Mouse (Mus musculus): ENCODE data around the gene Tspan9. TPM values are rescaled to one million over a fixed set of nuclear protein-coding genes. Genes with fewer than 3 reads are reported as not detected.
A peak's percentile ranks its signal among the peaks of the same experiment; 100 is the strongest.

Tspan9 gene
- polyA plus RNA-seq, 1 experiment from 2014 or later, result 100 TPM

DNA sequence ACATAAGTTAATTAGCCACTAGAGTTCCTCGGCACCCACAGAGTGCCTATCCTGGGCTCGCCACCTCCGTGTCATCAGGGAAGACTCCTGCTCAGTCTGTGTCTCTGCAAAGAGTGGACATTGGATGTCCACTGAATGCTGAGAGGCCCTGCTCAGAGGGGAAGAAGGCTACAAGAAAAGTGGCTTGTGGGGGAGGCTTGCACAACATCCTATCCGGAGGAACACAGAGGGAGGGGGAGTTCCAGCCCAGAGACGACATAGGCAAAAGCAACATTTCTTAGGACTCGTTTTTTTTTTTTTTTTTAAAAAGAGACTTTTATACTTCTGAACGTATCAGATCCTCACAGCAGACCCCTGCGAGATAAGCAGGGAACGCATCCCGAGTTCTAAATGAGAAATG, 98.7 kb downstream of the Tspan9 start:
- Histone ChIP-seq H3K9ac (ENCODE audit: low read depth, low read length) (no peak overlapping the region), H3K4me1 (ENCODE audit: control insufficient read depth, insufficient read depth, low read length) (peaks cover 42% of the 10 kb centered on the region), H3K27ac (ENCODE audit: low read depth, low read length) (no peak overlapping the region; the same call in 1 of the 2 replicates), H3K9me3 (ENCODE audit: control insufficient read depth, low read length) (no peaks in the 10 kb centered on the region), H3K4me3 (ENCODE audit: low read length) (no peak overlapping the region), H3K36me3 (ENCODE audit: control insufficient read depth, insufficient read depth, low read length) (no peaks in the 10 kb centered on the region), H3K4me2 (replicated peaks; ENCODE audit: low read depth, low read length) (no peak overlapping the region), H3K27me3 (ENCODE audit: control insufficient read depth, insufficient read depth, low read length) (no peaks in the 10 kb centered on the region)
- WGBS, result 40% methylated on average over 10 of the region's 10 CpGs
- ATAC-seq (ENCODE audit: low FRiP score, low TSS enrichment), result no peak

DNA sequence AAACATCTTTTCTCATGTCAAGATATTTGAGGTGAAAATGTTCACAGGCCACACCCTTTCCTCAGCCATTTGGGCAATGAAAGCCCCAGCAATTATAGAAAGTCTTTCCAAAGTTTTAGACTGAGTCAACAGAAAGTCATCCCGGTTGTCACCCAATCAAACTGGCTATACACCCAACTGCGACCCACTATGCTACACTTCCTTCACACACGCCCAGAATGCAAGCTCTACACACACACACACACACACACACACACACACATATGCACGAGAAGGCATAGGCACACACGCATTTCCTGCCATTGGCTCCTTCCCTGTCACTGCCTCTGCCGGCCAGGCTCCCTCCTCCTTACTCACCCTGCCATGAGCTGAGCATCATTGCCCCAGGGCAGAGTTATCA, 99.9 kb downstream of the Tspan9 start:
- Histone ChIP-seq H3K4me1 (ENCODE audit: control insufficient read depth, insufficient read depth, low read length) (peaks cover 42% of the 10 kb centered on the region), H3K27ac (ENCODE audit: low read depth, low read length) (no peak overlapping the region), H3K27me3 (ENCODE audit: control insufficient read depth, insufficient read depth, low read length) (no peaks in the 10 kb centered on the region), H3K9ac (ENCODE audit: low read depth, low read length) (no peak overlapping the region), H3K4me2 (replicated peaks; ENCODE audit: low read depth, low read length) (no peak overlapping the region), H3K36me3 (ENCODE audit: control insufficient read depth, insufficient read depth, low read length) (no peaks in the 10 kb centered on the region), H3K9me3 (ENCODE audit: control insufficient read depth, low read length) (no peaks in the 10 kb centered on the region), H3K4me3 (ENCODE audit: low read length) (no peak overlapping the region)
- WGBS, result 75% methylated on average over 6 of the region's 6 CpGs
- ATAC-seq (ENCODE audit: low FRiP score, low TSS enrichment), result no peak

DNA sequence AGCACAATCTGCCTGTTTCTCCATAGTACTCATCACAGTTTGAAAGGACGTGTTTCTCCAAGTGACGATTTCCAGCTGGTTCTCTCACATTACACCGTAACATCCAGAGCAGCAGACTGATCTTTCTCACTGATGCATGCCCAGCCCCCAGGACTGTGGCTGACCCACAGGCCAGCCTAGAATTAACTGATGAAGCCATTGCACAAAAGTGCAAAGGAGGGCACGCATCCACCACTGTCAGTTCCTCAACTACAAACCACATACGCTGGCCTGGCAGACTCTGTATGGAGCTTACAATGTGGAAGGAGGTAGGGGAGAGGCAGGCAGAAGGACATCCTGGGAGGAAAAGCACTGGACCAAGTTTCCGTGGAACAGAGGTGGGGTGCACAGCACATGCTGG, 101.6 kb downstream of the Tspan9 start:
- Histone ChIP-seq H3K27ac (ENCODE audit: low read depth, low read length) (no peak overlapping the region), H3K9me3 (ENCODE audit: control insufficient read depth, low read length) (no peaks in the 10 kb centered on the region), H3K4me2 (replicated peaks; ENCODE audit: low read depth, low read length) (no peak overlapping the region), H3K36me3 (ENCODE audit: control insufficient read depth, insufficient read depth, low read length) (no peaks in the 10 kb centered on the region), H3K27me3 (ENCODE audit: control insufficient read depth, insufficient read depth, low read length) (no peaks in the 10 kb centered on the region), H3K9ac (ENCODE audit: low read depth, low read length) (no peak overlapping the region; the same call in 1 of the 2 replicates), H3K4me3 (ENCODE audit: low read length) (no peak overlapping the region), H3K4me1 (ENCODE audit: control insufficient read depth, insufficient read depth, low read length) (peaks cover 42% of the 10 kb centered on the region)
- 23% methylated on average over 6 of the region's 6 CpGs for WGBS
- ATAC-seq (ENCODE audit: low FRiP score, low TSS enrichment), result 0 out of 2 replicates have a peak, but pooled peaks have one; percentile 44

DNA sequence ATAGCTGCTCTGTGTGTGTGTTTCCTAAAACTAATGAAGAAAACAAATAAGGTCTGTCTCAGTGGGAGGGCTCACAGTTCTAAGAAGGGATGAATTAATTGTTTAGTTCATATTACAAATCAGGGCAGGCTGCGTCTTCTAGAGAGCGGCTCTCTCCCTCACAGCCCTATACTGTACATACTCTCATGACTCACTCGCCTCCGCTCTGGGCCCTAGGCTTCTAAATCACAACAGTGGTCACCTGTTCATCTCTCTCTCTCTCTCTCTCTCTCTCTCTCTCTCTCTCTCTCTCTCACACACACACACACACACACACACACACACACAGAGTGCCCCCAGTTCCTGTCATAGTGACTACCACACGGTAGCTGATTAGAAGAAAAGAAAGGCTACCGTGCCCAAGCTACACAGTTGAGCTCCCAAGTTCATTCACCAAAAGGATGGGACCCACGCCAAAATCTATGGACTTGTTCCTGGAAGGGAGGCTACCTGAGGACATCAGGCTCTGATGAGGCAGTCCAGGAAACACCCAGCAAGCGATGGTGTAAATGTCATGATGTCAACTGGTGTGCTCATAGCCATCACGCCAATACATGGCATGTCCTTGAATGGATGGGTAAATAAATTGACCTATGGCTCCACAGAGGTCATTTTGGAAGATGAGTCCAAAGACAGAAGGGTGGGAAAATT, 104.2 kb downstream of the Tspan9 start:
- no peak overlapping the region for H3K9ac ChIP-seq (ENCODE audit: low read depth, low read length)
- H3K4me2 ChIP-seq (replicated peaks; ENCODE audit: low read depth, low read length), result no peak overlapping the region
- no peak for ATAC-seq (ENCODE audit: low FRiP score, low TSS enrichment)
- H3K27me3 ChIP-seq (ENCODE audit: control insufficient read depth, insufficient read depth, low read length), result no peaks in the 10 kb centered on the region
- peaks cover 50% of the 10 kb centered on the region for H3K4me1 ChIP-seq (ENCODE audit: control insufficient read depth, insufficient read depth, low read length)
- H3K27ac ChIP-seq (ENCODE audit: low read depth, low read length), result no peak overlapping the region
- no peaks in the 10 kb centered on the region for H3K36me3 ChIP-seq (ENCODE audit: control insufficient read depth, insufficient read depth, low read length)
- no peaks in the 10 kb centered on the region for H3K9me3 ChIP-seq (ENCODE audit: control insufficient read depth, low read length)
- no peak overlapping the region for H3K4me3 ChIP-seq (ENCODE audit: low read length)
- 84% methylated on average over 9 of the region's 9 CpGs for WGBS

DNA sequence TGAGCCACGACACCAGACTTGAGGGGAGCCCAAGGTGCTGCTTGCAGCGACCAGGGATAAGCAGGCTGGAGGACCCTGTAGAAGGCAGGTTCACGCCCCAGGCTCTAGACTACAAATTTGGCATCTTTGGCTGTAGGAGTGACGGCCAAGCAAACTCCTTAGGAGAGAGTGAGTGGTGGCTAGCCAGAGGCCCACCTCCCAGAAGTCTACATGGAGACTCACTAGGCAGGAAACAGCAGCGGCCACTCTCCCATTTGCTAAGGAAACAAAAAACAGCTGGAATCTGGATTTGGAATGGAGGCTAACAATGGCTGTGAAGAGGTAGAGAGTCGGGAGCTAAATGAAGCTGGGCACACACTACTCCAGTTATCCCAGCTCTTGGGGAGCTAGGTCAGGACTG, 104.8 kb downstream of the Tspan9 start:
- no peak for ATAC-seq (ENCODE audit: low FRiP score, low TSS enrichment)
- Histone ChIP-seq H3K9ac (ENCODE audit: low read depth, low read length) (no peak overlapping the region), H3K4me2 (replicated peaks; ENCODE audit: low read depth, low read length) (no peak overlapping the region), H3K4me3 (ENCODE audit: low read length) (no peak overlapping the region), H3K27me3 (ENCODE audit: control insufficient read depth, insufficient read depth, low read length) (0 out of 2 replicates have a peak, but pooled peaks cover under 1% of the 10 kb centered on the region), H3K27ac (ENCODE audit: low read depth, low read length) (no peak overlapping the region), H3K9me3 (ENCODE audit: control insufficient read depth, low read length) (no peaks in the 10 kb centered on the region), H3K4me1 (ENCODE audit: control insufficient read depth, insufficient read depth, low read length) (peaks cover 53% of the 10 kb centered on the region), H3K36me3 (ENCODE audit: control insufficient read depth, insufficient read depth, low read length) (no peaks in the 10 kb centered on the region)
- 57% methylated on average over 6 of the region's 6 CpGs for WGBS

DNA sequence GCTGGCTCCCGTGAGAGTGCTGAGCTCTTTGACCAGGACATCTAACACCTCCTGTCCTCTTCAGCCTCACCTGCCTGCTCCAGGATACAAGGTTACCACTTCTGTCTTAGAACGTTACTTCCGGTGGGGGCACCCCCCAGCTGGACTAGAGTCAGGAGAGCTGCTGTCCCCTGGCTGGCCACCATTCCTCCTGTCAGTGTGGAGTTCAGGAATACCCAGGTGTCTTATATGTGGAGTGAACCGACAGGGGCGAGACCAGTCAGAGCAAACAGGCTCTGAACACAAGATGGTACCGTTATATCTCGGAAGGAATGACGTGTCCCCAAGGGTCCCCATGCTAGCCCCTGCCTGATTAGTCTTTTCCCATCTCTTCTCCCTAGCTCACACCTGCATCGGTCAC, 106.8 kb downstream of the Tspan9 start:
- Histone ChIP-seq H3K27me3 (ENCODE audit: control insufficient read depth, insufficient read depth, low read length) (peaks cover 8% of the 10 kb centered on the region; the same call in 1 of the 2 replicates), H3K4me1 (ENCODE audit: control insufficient read depth, insufficient read depth, low read length) (peaks cover 42% of the 10 kb centered on the region), H3K9me3 (ENCODE audit: control insufficient read depth, low read length) (no peaks in the 10 kb centered on the region), H3K27ac (ENCODE audit: low read depth, low read length) (no peak overlapping the region), H3K4me2 (replicated peaks; ENCODE audit: low read depth, low read length) (no peak overlapping the region), H3K9ac (ENCODE audit: low read depth, low read length) (no peak overlapping the region), H3K4me3 (ENCODE audit: low read length) (no peak overlapping the region), H3K36me3 (ENCODE audit: control insufficient read depth, insufficient read depth, low read length) (no peaks in the 10 kb centered on the region)
- ATAC-seq (ENCODE audit: low FRiP score, low TSS enrichment), result no peak
- WGBS, result 71% methylated on average over 9 of the region's 9 CpGs

DNA sequence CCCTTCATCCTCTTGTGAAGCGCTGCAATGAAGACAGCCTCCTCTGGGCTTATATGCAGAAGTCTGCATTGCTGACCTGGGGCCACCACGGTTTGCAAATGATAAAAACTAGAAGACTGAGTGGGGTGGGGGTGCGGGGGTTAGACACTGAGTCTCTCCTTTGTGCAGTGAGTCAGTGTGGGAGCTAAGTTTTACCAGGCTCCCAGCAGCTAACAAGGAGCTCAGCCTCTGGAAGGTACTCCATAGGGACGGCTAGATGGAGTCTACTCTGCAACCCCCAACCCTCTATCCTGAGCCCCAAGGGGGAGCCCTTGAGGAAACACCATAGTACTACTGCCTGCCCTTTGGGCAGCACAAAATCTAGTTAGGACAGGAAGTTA, 107.5 kb downstream of the Tspan9 start:
- Histone ChIP-seq H3K4me3 (ENCODE audit: low read length) (peak overlapping the region; percentile 54), H3K27me3 (ENCODE audit: control insufficient read depth, insufficient read depth, low read length) (peaks cover 8% of the 10 kb centered on the region; the same call in 1 of the 2 replicates), H3K36me3 (ENCODE audit: control insufficient read depth, insufficient read depth, low read length) (no peaks in the 10 kb centered on the region), H3K9me3 (ENCODE audit: control insufficient read depth, low read length) (no peaks in the 10 kb centered on the region), H3K4me2 (replicated peaks; ENCODE audit: low read depth, low read length) (peak overlapping the region; percentile 97), H3K9ac (ENCODE audit: low read depth, low read length) (peak overlapping the region; percentile 19; the same call in 1 of the 2 replicates), H3K27ac (ENCODE audit: low read depth, low read length) (no peak overlapping the region), H3K4me1 (ENCODE audit: control insufficient read depth, insufficient read depth, low read length) (peaks cover 40% of the 10 kb centered on the region)
- 7% methylated on average over 4 of the region's 4 CpGs for WGBS
- ATAC-seq (ENCODE audit: low FRiP score, low TSS enrichment), result peak; percentile 29

DNA sequence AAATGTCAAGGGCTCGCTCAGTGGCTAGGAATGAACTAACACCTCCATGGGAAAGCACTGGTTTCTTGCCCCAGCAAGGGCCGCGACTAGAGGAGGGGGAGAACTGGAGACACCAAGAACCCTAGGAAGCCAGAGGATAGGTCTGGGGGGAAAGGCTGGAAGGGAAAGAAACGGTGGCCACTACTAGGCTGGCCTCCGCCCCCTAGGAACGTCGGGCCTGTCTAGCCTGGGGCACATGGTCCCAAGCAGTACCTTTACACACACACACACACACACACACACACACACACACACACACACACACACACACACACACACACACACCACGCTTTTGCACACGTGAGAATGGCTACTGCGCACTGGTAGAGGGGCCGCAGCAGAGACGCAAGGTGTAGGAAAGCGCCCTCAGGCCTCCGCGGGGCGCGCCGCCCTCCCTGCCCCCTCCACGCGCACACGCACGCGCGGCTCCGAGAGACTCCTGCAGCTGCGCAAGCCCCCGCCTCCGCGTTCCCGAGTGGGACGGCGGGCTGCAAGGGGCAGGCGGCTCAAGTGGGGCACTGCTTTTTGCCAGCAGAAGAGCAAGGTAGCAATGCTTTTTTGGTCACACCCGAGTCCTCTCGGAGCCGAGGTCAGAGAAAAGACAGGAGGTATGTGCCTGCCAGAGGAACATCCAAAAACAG, 108.0 kb downstream of the Tspan9 start:
- H3K4me1 ChIP-seq (ENCODE audit: control insufficient read depth, insufficient read depth, low read length), result peaks cover 36% of the 10 kb centered on the region
- ATAC-seq (ENCODE audit: low FRiP score, low TSS enrichment), result peak; percentile 36
- H3K9ac ChIP-seq (ENCODE audit: low read depth, low read length), result peak overlapping the region; percentile 19; the same call in 1 of the 2 replicates
- peak overlapping the region; percentile 54 for H3K4me3 ChIP-seq (ENCODE audit: low read length)
- H3K27ac ChIP-seq (ENCODE audit: low read depth, low read length), result peak overlapping the region; percentile 42; the same call in 1 of the 2 replicates
- H3K4me2 ChIP-seq (replicated peaks; ENCODE audit: low read depth, low read length), result peak overlapping the region; percentile 97
- WGBS, result under 1% methylated on average over 32 of the region's 36 CpGs
- peaks cover 8% of the 10 kb centered on the region; the same call in 1 of the 2 replicates for H3K27me3 ChIP-seq (ENCODE audit: control insufficient read depth, insufficient read depth, low read length)
- no peaks in the 10 kb centered on the region for H3K9me3 ChIP-seq (ENCODE audit: control insufficient read depth, low read length)
- H3K36me3 ChIP-seq (ENCODE audit: control insufficient read depth, insufficient read depth, low read length), result no peaks in the 10 kb centered on the region

Data from kidney, embryonic 14.5 days (tissue).